Mouse (Mus musculus) olfactory bulb, adult 2 months (tissue): ENCODE measurements around the gene Man2a2. TPM values are rescaled to one million over a fixed set of nuclear protein-coding genes. Genes with fewer than 3 reads are reported as not detected.

Experiments used
- H3K27ac ChIP-seq: fragments of 200-500 bp; 2 replicates; pipeline ENCODE4 v1.5.1; 2012; ENCODE audit warnings: low read depth, low read length; ENCODE audit not compliant: insufficient read depth
- H3K4me1 ChIP-seq: fragments of 200-500 bp; 2 replicates; pipeline ENCODE4 v1.6.1; 2012; ENCODE audit warnings: low read length; ENCODE audit not compliant: control insufficient read depth, insufficient read depth
- H3K4me3 ChIP-seq: fragments of 200-500 bp; 2 replicates; pipeline ENCODE4 v1.5.1; 2012; ENCODE audit warnings: mild to moderate bottlenecking, low read depth, low read length, moderate library complexity; ENCODE audit not compliant: insufficient read depth
- CTCF ChIP-seq: fragments of 200-500 bp; IDR thresholded peaks from 2 replicates; pipeline ENCODE4 v1.5.1; 2012; ENCODE audit warnings: low read depth, mild to moderate bottlenecking, low read length, moderate library complexity; ENCODE audit not compliant: insufficient read depth
- POLR2A ChIP-seq: fragments of 200-500 bp; IDR thresholded peaks from 2 replicates; pipeline ENCODE4 v1.6.1; 2012; ENCODE audit warnings: mild to moderate bottlenecking, low read depth, low read length, moderate library complexity; ENCODE audit not compliant: insufficient read depth
- WGBS: fragments of 180-500 bp; shearing (Covaris S2); methylation state at CpG from one replicate; pipeline ENCODE4 v1.1.7; 2018; 5-methylcytosine and 5-hydroxymethylcytosine counted together
- polyA plus RNA-seq: library from polyadenylated mRNA; stranded (reverse); fragments of >200 nt; gene quantifications from 2 replicates; pipeline ENCODE4 v1.2.4, GENCODE M21; 2012; ENCODE audit warnings: low replicate concordance; ENCODE audit not compliant: missing spikeins, insufficient read depth, insufficient read length

Gene Man2a2
- polyA plus RNA-seq, 1 experiment, result 117 TPM

DNA sequence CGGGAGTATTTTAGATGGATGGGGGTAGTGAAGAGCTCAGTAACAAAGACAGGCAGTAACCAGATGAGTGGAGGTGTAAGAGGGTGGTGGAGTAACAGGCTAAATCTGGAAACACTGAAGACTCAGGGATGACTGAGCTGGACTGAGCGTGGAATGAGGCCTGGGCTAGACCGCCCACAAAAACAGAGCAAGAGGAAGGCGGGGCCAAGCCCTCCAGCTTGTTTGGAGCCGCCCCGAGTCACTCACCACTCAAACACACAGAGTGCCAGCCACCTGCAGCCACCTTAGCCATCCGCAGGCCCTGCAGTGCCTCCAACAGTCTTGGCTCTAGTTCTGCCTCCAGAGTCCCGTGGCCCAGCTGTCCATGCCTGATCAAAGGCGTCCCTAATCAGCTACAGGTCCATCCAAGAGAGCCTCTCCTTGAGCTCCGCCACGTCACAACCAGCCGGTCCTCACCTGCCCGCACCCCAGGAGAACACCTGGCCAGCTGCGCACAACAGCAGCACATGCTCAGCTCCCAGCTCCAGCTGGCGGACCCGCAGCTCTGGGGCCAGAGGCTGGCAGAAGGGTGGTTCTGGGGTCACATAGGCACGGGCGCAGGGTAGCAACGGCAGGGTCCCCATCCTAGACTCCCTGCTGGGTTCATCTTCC lies 51.2 kb downstream of the Man2a2 start:
- Histone ChIP-seq H3K27ac (no peak overlapping the region), H3K4me1 (peaks cover 7% of the 10 kb centered on the region), H3K4me3 (no peak overlapping the region)
- no peak for TF ChIP-seq POLR2A
- no peak for TF ChIP-seq CTCF
- WGBS, result 84% methylated on average over 19 of the region's 19 CpGs

GRCm38 (mm10) chr7:80318670-80319069 lies 52.5 kb downstream of the Man2a2 start:
- H3K4me1 ChIP-seq, result peaks cover 7% of the 10 kb centered on the region
- no peak overlapping the region for H3K4me3 ChIP-seq
- no peak for TF ChIP-seq CTCF
- no peak for TF ChIP-seq POLR2A
- no peak overlapping the region for H3K27ac ChIP-seq
- 71% methylated on average over 4 of the region's 4 CpGs for whole genome bisulfite sequencing

GRCm38 (mm10) chr7:80317439-80318115 lies 53.6 kb downstream of the Man2a2 start:
- Histone ChIP-seq H3K4me1 (peaks cover 7% of the 10 kb centered on the region), H3K4me3 (no peak overlapping the region), H3K27ac (no peak overlapping the region)
- 86% methylated on average over 1 of the region's 1 CpGs for WGBS
- TF ChIP-seq POLR2A (no peak), CTCF (no peak)

GRCm38 (mm10) chr7:80315733-80316132 lies 55.4 kb downstream of the Man2a2 start:
- TF ChIP-seq POLR2A (no peak), CTCF (no peak)
- WGBS, result 79% methylated on average over 2 of the region's 2 CpGs

GRCm38 (mm10) chr7:80310771-80311170 lies 60.4 kb downstream of the Man2a2 start:
- no peak overlapping the region for H3K4me3 ChIP-seq
- WGBS, result 38% methylated on average over 7 of the region's 7 CpGs
- no peaks in the 10 kb centered on the region for H3K4me1 ChIP-seq
- TF ChIP-seq CTCF (no peak), POLR2A (no peak)
- no peak overlapping the region for H3K27ac ChIP-seq

More at GRCm38 (mm10) chr7:80315733-80316132, 55.4 kb downstream of the Man2a2 start:
- H3K27ac ChIP-seq, result no peak overlapping the region
- no peak overlapping the region for H3K4me3 ChIP-seq
- H3K4me1 ChIP-seq, result peaks cover 7% of the 10 kb centered on the region

DNA sequence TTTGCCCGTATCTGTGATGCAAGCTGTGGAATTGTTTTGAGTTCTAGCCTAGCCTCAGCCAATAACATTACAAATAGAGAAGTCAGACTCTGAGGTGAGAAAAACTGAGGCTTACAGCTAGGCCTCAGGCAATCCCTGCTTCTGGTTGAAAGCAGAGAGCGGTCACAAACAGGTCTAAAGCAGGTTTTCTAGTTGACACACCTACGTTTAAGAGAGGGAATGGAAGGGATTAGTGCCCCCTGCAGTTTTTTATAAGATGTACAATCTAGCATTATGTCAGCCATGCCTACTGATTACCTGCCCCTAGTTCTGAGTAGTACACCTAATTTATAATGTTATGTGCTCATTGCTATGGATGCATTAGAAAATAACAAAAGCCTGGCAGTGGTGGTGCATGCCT lies 63.4 kb downstream of the Man2a2 start:
- Histone ChIP-seq H3K4me1 (no peaks in the 10 kb centered on the region), H3K4me3 (no peak overlapping the region), H3K27ac (no peak overlapping the region)
- 77% methylated on average over 3 of the region's 3 CpGs for WGBS
- no peak for TF ChIP-seq CTCF
- TF ChIP-seq POLR2A, result no peak

GRCm38 (mm10) chr7:80301522-80301921 lies 69.7 kb downstream of the Man2a2 start:
- 91% methylated on average over 2 of the region's 2 CpGs for WGBS
- no peak overlapping the region for H3K27ac ChIP-seq
- no peak for TF ChIP-seq POLR2A
- TF ChIP-seq CTCF, result no peak
- 0 out of 2 replicates have a peak, but pooled peaks cover 3% of the 10 kb centered on the region for H3K4me1 ChIP-seq
- no peak overlapping the region for H3K4me3 ChIP-seq

- Histone ChIP-seq H3K4me1 (0 out of 2 replicates have a peak, but pooled peaks cover 5% of the 10 kb centered on the region), H3K4me3 (no peak overlapping the region), H3K27ac (no peak overlapping the region)
- TF ChIP-seq CTCF (no peak), POLR2A (no peak)
- WGBS, result 70% methylated on average over 3 of the region's 3 CpGs
Measured at GRCm38 (mm10) chr7:80299568-80299967, 71.6 kb downstream of the Man2a2 start.

Other genes starting within 250 kb of the Man2a2 start
- not detected in 2 replicates for gene Sema4b, start 184.5 kb downstream of the Man2a2 start, polyA plus RNA-seq
- gene Cib1, start 138.6 kb downstream of the Man2a2 start, polyA plus RNA-seq, result not detected in 2 replicates
- not detected in 2 replicates for gene Gdpgp1, start 138.5 kb downstream of the Man2a2 start, polyA plus RNA-seq
- not detected in 2 replicates for gene Ttll13, start 125.0 kb downstream of the Man2a2 start, polyA plus RNA-seq
- not detected in 2 replicates for gene Ngrn, start 110.2 kb downstream of the Man2a2 start, polyA plus RNA-seq
- gene Vps33b, start 101.7 kb downstream of the Man2a2 start, polyA plus RNA-seq, result not detected in 2 replicates
- gene Prc1, start 76.9 kb downstream of the Man2a2 start, polyA plus RNA-seq, result not detected in 2 replicates
- not detected in 2 replicates for gene Rccd1, start 46.9 kb downstream of the Man2a2 start, polyA plus RNA-seq
- gene Unc45a, start 30.4 kb downstream of the Man2a2 start, polyA plus RNA-seq, result not detected in 2 replicates
- not detected in 2 replicates for gene Hddc3, start 28.3 kb downstream of the Man2a2 start, polyA plus RNA-seq
- not detected in 2 replicates for gene Fes, start 16.6 kb upstream of the Man2a2 start, polyA plus RNA-seq
- not detected in 2 replicates for gene Furin, start 34.1 kb upstream of the Man2a2 start, polyA plus RNA-seq
- not detected in 2 replicates for gene Blm, start 163.7 kb upstream of the Man2a2 start, polyA plus RNA-seq